17 mouse cellular contexts compared by ENCODE assay signal in genomic region chr2:34547516-34547915, GRCm38 (mm10).
"Had no signal": no experiment of that assay in that cellular context is flagged by ENCODE, and none has a peak within 500 bp of the region (broad histone marks: within the 10 kb centered on the region; RNA-seq: fewer than 3 reads in every experiment).

No protein-coding gene starts in this region.

- H3K27ac ChIP-seq: midbrain, embryonic 10.5 days; midbrain, embryonic 12.5 days; neural tube, embryonic 13.5 days; neural tube, embryonic 15.5 days had no signal

- H3K4me3 ChIP-seq: midbrain, embryonic 10.5 days; midbrain, embryonic 12.5 days; myocyte; neural tube, embryonic 13.5 days; neural tube, embryonic 15.5 days had no signal

- DNase-seq: lung, embryonic 14.5 days; lung, postnatal 10 days; lung, postnatal 4 days; midbrain, embryonic 14.5 days; retina, postnatal 1 day; right cerebral cortex, adult 18-20 months; right cerebral cortex, postnatal 25 days; right cerebral cortex, postnatal 4 days; spleen, adult 18-20 months; thymus, adult 18-20 months; thymus, postnatal 14 days; thymus, postnatal 36 days had no signal
